Mouse (Mus musculus) myocyte (in vitro differentiated cells): ENCODE data around the gene Kdelr2.

Source experiments
- TCF3 ChIP-seq: IDR thresholded peaks from one replicate; pipeline ENCODE4 v1.6.1; 2011; ENCODE audit warnings: low read depth, control low read depth; ENCODE audit not compliant: insufficient read length
- USF1 ChIP-seq: IDR thresholded peaks from one replicate; pipeline ENCODE4 v1.6.1; 2011; ENCODE audit warnings: low read depth, mild to moderate bottlenecking, control low read depth, moderate library complexity

- TF ChIP-seq USF1 (no peak), TCF3 (no peak)
These were observed 61.1 kb downstream of the Kdelr2 start for GRCm38 (mm10) chr5:143464757-143465118.
